Mouse (Mus musculus): Measurements from ENCODE around the gene Klhdc1.

DNA sequence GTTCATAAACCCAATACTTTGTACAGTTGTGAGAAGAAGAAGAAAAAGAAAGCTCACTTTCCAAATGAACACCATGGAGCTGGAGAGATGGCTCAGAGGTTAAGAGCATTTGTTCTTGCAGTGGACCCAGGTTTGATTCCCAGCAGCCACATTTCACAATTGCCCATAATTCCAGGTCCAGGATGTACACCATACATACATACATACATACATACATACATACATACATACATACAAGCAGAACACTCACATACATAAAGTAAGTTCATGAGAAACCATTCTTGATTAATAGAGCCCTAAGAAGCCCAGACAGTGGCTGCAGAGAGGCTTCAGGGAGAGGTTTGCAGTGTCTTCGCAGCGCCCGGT lies 412 bp downstream of the Klhdc1 start:
- TF ChIP-seq POLR2A (IDR thresholded peaks at IDR 0.05; ENCODE audit: borderline replicate concordance, extremely low read depth, low read depth, low read length), result no peak
- TF ChIP-seq CTCF (IDR thresholded peaks at IDR 0.05; ENCODE audit: insufficient read depth, low read length), result no peak
